Mouse (Mus musculus): ENCODE results near the gene Sytl4.

DNA sequence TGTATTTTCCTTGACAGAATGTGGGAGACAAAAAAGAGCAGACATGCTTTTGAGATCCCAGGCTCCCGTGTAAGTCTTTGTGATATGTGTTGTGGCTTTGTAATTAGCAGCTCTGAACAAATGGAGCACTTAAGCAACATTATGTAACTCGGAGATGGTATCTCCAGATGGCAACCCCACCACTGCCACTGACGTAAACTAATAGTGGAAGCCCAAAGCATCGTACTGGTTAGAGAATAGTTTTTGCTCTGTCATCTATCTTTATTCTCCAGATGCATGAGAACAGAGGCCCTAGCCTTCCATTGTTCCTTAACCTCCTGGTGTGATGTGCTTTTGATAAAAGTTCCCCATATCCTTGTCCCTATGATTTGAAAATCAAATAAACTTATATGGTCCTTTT lies 60.4 kb downstream of the Sytl4 start:
- TF ChIP-seq CTCF (conservative IDR thresholded peaks at IDR 0.05 in 1 of 2, IDR thresholded peaks at IDR 0.05 in 1 of 2; ENCODE audit: low read depth in 2 of 2, low read length in 2 of 2) (no peak), NRF1 (IDR thresholded peaks at IDR 0.05; ENCODE audit: low read depth, low read length) (no peak)
